24 mouse cellular contexts compared by ENCODE assay signal in genomic region chr13:57930720-57931119, GRCm38 (mm10). TPM values are rescaled to one million over a fixed set of nuclear protein-coding genes. Genes with fewer than 3 reads are reported as not detected.
DNase-seq lines count a peak whose midpoint lies in the region; ATAC-seq and TF ChIP-seq lines count a peak whose summit lies in the region.
"Had no signal": no experiment of that assay in that cellular context is flagged by ENCODE, and none has a peak within 500 bp of the region (broad histone marks: within the 10 kb centered on the region; RNA-seq: fewer than 3 reads in every experiment).

No protein-coding gene starts in this region.

- H3K36me3 ChIP-seq in midbrain, embryonic 11.5 days (ENCODE audit: control insufficient read depth, insufficient read depth, low read length) = no peaks in the 10 kb centered on the region
- H3K36me3 ChIP-seq in midbrain, embryonic 15.5 days (replicated peaks) = no peaks in the 10 kb centered on the region
- H3K36me3 ChIP-seq in embryonic facial prominence, embryonic 12.5 days = no peaks in the 10 kb centered on the region
- H3K36me3 ChIP-seq: embryonic facial prominence, embryonic 15.5 days; heart, embryonic 15.5 days; intestine, embryonic 15.5 days; kidney, embryonic 15.5 days; lung, embryonic 15.5 days; neural tube, embryonic 13.5 days had no signal

- WGBS in cerebellum, adult 2 months = 71% methylated on average over 5 of the region's 5 CpGs
- 26% methylated on average over 5 of the region's 5 CpGs for WGBS in midbrain, embryonic 11.5 days
- WGBS in midbrain, embryonic 15.5 days = 21% methylated on average over 5 of the region's 5 CpGs
- WGBS in embryonic facial prominence, embryonic 12.5 days = 31% methylated on average over 5 of the region's 5 CpGs

- peak overlapping the region; percentile 61; the same call in 1 of the 2 replicates for H3K27ac ChIP-seq in cerebellum, adult 2 months (ENCODE audit: insufficient read depth, low read length)
- H3K27ac ChIP-seq in midbrain, embryonic 11.5 days (ENCODE audit: low read depth, low read length) = no peak overlapping the region
- no peak overlapping the region for H3K27ac ChIP-seq in midbrain, embryonic 15.5 days
- H3K27ac ChIP-seq in embryonic facial prominence, embryonic 12.5 days = peak overlapping the region; percentile 84
- H3K27ac ChIP-seq: embryonic facial prominence, embryonic 15.5 days; heart, embryonic 15.5 days; intestine, embryonic 15.5 days; kidney, embryonic 15.5 days; left cerebral cortex, adult 2 months; liver, embryonic 14.5 days; lung, embryonic 15.5 days; neural tube, embryonic 13.5 days had no signal

- no peak for TF ChIP-seq CTCF in cerebellum, adult 2 months (IDR thresholded peaks at IDR 0.05; ENCODE audit: borderline replicate concordance, insufficient read depth, low read depth, low read length)

- TF ChIP-seq POLR2A in cerebellum, adult 2 months (IDR thresholded peaks at IDR 0.05; ENCODE audit: borderline replicate concordance, insufficient read depth, low read length) = no peak

- H3K27me3 ChIP-seq in cerebellum, adult 2 months (ENCODE audit: control insufficient read depth, insufficient read depth, low read length) = no peaks in the 10 kb centered on the region
- H3K27me3 ChIP-seq in midbrain, embryonic 11.5 days (ENCODE audit: control insufficient read depth, insufficient read depth, low read length) = no peaks in the 10 kb centered on the region
- no peaks in the 10 kb centered on the region for H3K27me3 ChIP-seq in midbrain, embryonic 15.5 days (replicated peaks)
- H3K27me3 ChIP-seq in embryonic facial prominence, embryonic 12.5 days = no peaks in the 10 kb centered on the region
- H3K27me3 ChIP-seq: embryonic facial prominence, embryonic 15.5 days; heart, embryonic 15.5 days; intestine, embryonic 15.5 days; kidney, embryonic 15.5 days; lung, embryonic 15.5 days; neural tube, embryonic 13.5 days had no signal

- peak; percentile 46; the same call in 1 of the 2 replicates for ATAC-seq in midbrain, embryonic 11.5 days (ENCODE audit: low FRiP score)
- no peak for ATAC-seq in midbrain, embryonic 15.5 days (replicated peaks)
- no peak for ATAC-seq in embryonic facial prominence, embryonic 12.5 days (ENCODE audit: insufficient number of reproducible peaks, insufficient read depth, low FRiP score, low TSS enrichment)
- ATAC-seq: intestine, embryonic 15.5 days; Patski had no signal

- no peaks in the 10 kb centered on the region for H3K9me3 ChIP-seq in midbrain, embryonic 11.5 days (ENCODE audit: control insufficient read depth, low read length)
- no peaks in the 10 kb centered on the region for H3K9me3 ChIP-seq in midbrain, embryonic 15.5 days
- H3K9me3 ChIP-seq in embryonic facial prominence, embryonic 12.5 days = no peaks in the 10 kb centered on the region
- H3K9me3 ChIP-seq: embryonic facial prominence, embryonic 15.5 days; heart, embryonic 15.5 days; intestine, embryonic 15.5 days; kidney, embryonic 15.5 days; lung, embryonic 15.5 days; neural tube, embryonic 13.5 days had no signal

- H3K4me1 ChIP-seq in cerebellum, adult 2 months (ENCODE audit: control insufficient read depth, insufficient read depth, low read length) = peaks cover 27% of the 10 kb centered on the region
- H3K4me1 ChIP-seq in midbrain, embryonic 11.5 days (ENCODE audit: control insufficient read depth, insufficient read depth, low read length) = peaks cover 15% of the 10 kb centered on the region
- H3K4me1 ChIP-seq in midbrain, embryonic 15.5 days = no peaks in the 10 kb centered on the region
- H3K4me1 ChIP-seq in embryonic facial prominence, embryonic 12.5 days = peaks cover 9% of the 10 kb centered on the region; the same call in 1 of the 2 replicates
- H3K4me1 ChIP-seq: heart, embryonic 15.5 days; intestine, embryonic 15.5 days; kidney, embryonic 15.5 days; lung, embryonic 15.5 days had no signal

- H3K9ac ChIP-seq in midbrain, embryonic 11.5 days (ENCODE audit: low read length) = no peak overlapping the region
- H3K9ac ChIP-seq in midbrain, embryonic 15.5 days = no peak overlapping the region
- H3K9ac ChIP-seq in embryonic facial prominence, embryonic 12.5 days = no peak overlapping the region
- H3K9ac ChIP-seq: embryonic facial prominence, embryonic 15.5 days; heart, embryonic 15.5 days; intestine, embryonic 15.5 days; kidney, embryonic 15.5 days; liver, embryonic 14.5 days; lung, embryonic 15.5 days; neural tube, embryonic 13.5 days had no signal

- intact Hi-C loops in left cerebral cortex, postnatal 10 days (cut with DNase I) = no loop called here

- H3K4me2 ChIP-seq in midbrain, embryonic 11.5 days = no peak overlapping the region
- H3K4me2 ChIP-seq in midbrain, embryonic 15.5 days = no peak overlapping the region
- H3K4me2 ChIP-seq in embryonic facial prominence, embryonic 12.5 days (replicated peaks) = no peak overlapping the region
- H3K4me2 ChIP-seq: embryonic facial prominence, embryonic 15.5 days; heart, embryonic 15.5 days; intestine, embryonic 15.5 days; kidney, embryonic 15.5 days; lung, embryonic 15.5 days; neural tube, embryonic 13.5 days had no signal

- no peak overlapping the region for H3K4me3 ChIP-seq in cerebellum, adult 2 months (replicated peaks; ENCODE audit: insufficient read depth, low read depth, low read length)
- no peak overlapping the region for H3K4me3 ChIP-seq in midbrain, embryonic 11.5 days (ENCODE audit: low read depth, low read length)
- H3K4me3 ChIP-seq in midbrain, embryonic 15.5 days = no peak overlapping the region
- H3K4me3 ChIP-seq in embryonic facial prominence, embryonic 12.5 days = no peak overlapping the region
- H3K4me3 ChIP-seq: embryonic facial prominence, embryonic 15.5 days; heart, embryonic 15.5 days; intestine, embryonic 15.5 days; kidney, embryonic 15.5 days; left cerebral cortex, adult 2 months; lung, embryonic 15.5 days; neural tube, embryonic 13.5 days had no signal

- no peak for DNase-seq in cerebellum, adult 2 months
- no peak for DNase-seq in cerebellum, adult 18-20 months
- DNase-seq in midbrain, embryonic 11.5 days (ENCODE audit: low spot score, missing footprints) = peak; percentile 85
- peak; percentile 55 for DNase-seq in mesoderm, embryonic 11.5 days (ENCODE audit: low read depth, low spot score)
- no peak for DNase-seq in Muller cell, postnatal 12 days (ENCODE audit: inconsistent ontology term)
- no peak for DNase-seq in left cerebral cortex, postnatal 10 days (ENCODE audit: extremely low spot score in 1 of 2, low spot score in 2 of 2)
- DNase-seq: adrenal gland, adult 8-10 months; gastrocnemius, postnatal 14 days; heart, postnatal 4 days; kidney, postnatal 4 days; layer of hippocampus, adult 9-11 months; lung, postnatal 4 days; thymus, adult 18-20 months had no signal

RNA-seq across cellular contexts. Expression of gene Spock1, which starts 22.6 kb away (rescaled TPM):
- 144 and 147 TPM in 2 replicates for polyA plus RNA-seq in cerebellum, adult 2 months (2012; rRNA removed)
- polyA plus RNA-seq in midbrain, embryonic 11.5 days (2014; fragmentation: Nextera tagmentation; extraction: Ambion mirVana) = 17.2 and 20.3 TPM in 2 replicates
- 71.0 and 74.2 TPM in 2 replicates for polyA plus RNA-seq in midbrain, embryonic 15.5 days (2015; fragmentation: Nextera tagmentation; extraction: Ambion mirVana)
- 10.2 and 11.0 TPM in 2 replicates for polyA plus RNA-seq in embryonic facial prominence, embryonic 12.5 days (2016; fragmentation: Nextera tagmentation; extraction: Ambion mirVana)
- 100 to 1,000 TPM; 276 to 302 TPM for total RNA-seq in left cerebral cortex, postnatal 10 days (2021)
- polyA plus RNA-seq: Patski had no signal

Comparison
In these comparisons a context has a peak if more than half of its experiments do, and no peak if none do; other contexts are left out.
1. DNase-seq: peak in midbrain, embryonic 11.5 days (single experiment) and mesoderm, embryonic 11.5 days (single experiment); none in cerebellum, adult 2 months (0 of 2), cerebellum, adult 18-20 months (0 of 2), Muller cell, postnatal 12 days (single experiment) and left cerebral cortex, postnatal 10 days (0 of 2).
2. H3K27ac ChIP-seq: peak in cerebellum, adult 2 months (single experiment) and embryonic facial prominence, embryonic 12.5 days (single experiment); none in midbrain, embryonic 11.5 days (single experiment) and midbrain, embryonic 15.5 days (single experiment).